In genomic region chr14:11160806-11161450, GRCm38 (mm10) we compare ENCODE assay signal across 9 mouse cellular contexts. TPM values are rescaled to one million over a fixed set of nuclear protein-coding genes. Genes with fewer than 3 reads are reported as not detected.
DNase-seq lines count a peak whose midpoint lies in the region; ATAC-seq and TF ChIP-seq lines count a peak whose summit lies in the region.
"Had no signal": no experiment of that assay in that cellular context is flagged by ENCODE, and none has a peak within 500 bp of the region (broad histone marks: within the 10 kb centered on the region; RNA-seq: fewer than 3 reads in every experiment).

No protein-coding gene starts in this region.

- H3K4me1 ChIP-seq in forebrain, embryonic 13.5 days, result peaks cover 8% of the 10 kb centered on the region
- H3K4me1 ChIP-seq in heart, postnatal 0 days (ENCODE audit: control insufficient read depth, insufficient read depth), result no peaks in the 10 kb centered on the region
- no peaks in the 10 kb centered on the region for H3K4me1 ChIP-seq in liver, embryonic 12.5 days
- no peaks in the 10 kb centered on the region for H3K4me1 ChIP-seq in neural tube, embryonic 11.5 days (ENCODE audit: control insufficient read depth, insufficient read depth, low read length)
- H3K4me1 ChIP-seq in stomach, embryonic 16.5 days (ENCODE audit: control insufficient read depth, insufficient read depth, low read length), result no peaks in the 10 kb centered on the region; the same call in 1 of the 2 replicates

- TF ChIP-seq EP300 in heart, postnatal 0 days (IDR thresholded peaks at IDR 0.05; ENCODE audit: low read depth), result no peak

- H3K4me3 ChIP-seq in forebrain, embryonic 13.5 days, result peak overlapping the region; percentile 58
- peak overlapping the region; percentile 67 for H3K4me3 ChIP-seq in heart, postnatal 0 days (ENCODE audit: low read depth, low read length)
- H3K4me3 ChIP-seq in liver, embryonic 12.5 days, result peak overlapping the region; percentile 60
- peak overlapping the region; percentile 61 for H3K4me3 ChIP-seq in neural tube, embryonic 11.5 days (ENCODE audit: low read depth, low read length)
- H3K4me3 ChIP-seq in stomach, embryonic 16.5 days (replicated peaks; ENCODE audit: low read length), result peak overlapping the region; percentile 79

- peak overlapping the region; percentile 76 for H3K4me2 ChIP-seq in forebrain, embryonic 13.5 days
- peak overlapping the region; percentile 88 for H3K4me2 ChIP-seq in heart, postnatal 0 days (ENCODE audit: low read depth, low read length)
- peak overlapping the region; percentile 75 for H3K4me2 ChIP-seq in liver, embryonic 12.5 days
- H3K4me2 ChIP-seq in neural tube, embryonic 11.5 days (ENCODE audit: low read depth), result peak overlapping the region; percentile 89
- peak overlapping the region; percentile 86 for H3K4me2 ChIP-seq in stomach, embryonic 16.5 days (ENCODE audit: low read depth, low read length)

- H3K9ac ChIP-seq in forebrain, embryonic 13.5 days, result peak overlapping the region; percentile 70
- peak overlapping the region; percentile 59 for H3K9ac ChIP-seq in heart, postnatal 0 days (replicated peaks; ENCODE audit: low read depth, low read length)
- H3K9ac ChIP-seq in liver, embryonic 12.5 days, result peak overlapping the region; percentile 51
- H3K9ac ChIP-seq in neural tube, embryonic 11.5 days (ENCODE audit: low read length), result peak overlapping the region; percentile 69
- peak overlapping the region; percentile 86 for H3K9ac ChIP-seq in stomach, embryonic 16.5 days (ENCODE audit: low read length)

- no peak for TF ChIP-seq CTCF in heart, postnatal 0 days (IDR thresholded peaks at IDR 0.05; ENCODE audit: low read depth)

- peak; percentile 91 for ATAC-seq in forebrain, embryonic 13.5 days
- ATAC-seq in heart, postnatal 0 days (ENCODE audit: insufficient read depth, low read depth), result peak; percentile 85
- ATAC-seq in liver, embryonic 12.5 days, result peak; percentile 67
- ATAC-seq in neural tube, embryonic 11.5 days (ENCODE audit: insufficient read depth, low FRiP score, low TSS enrichment), result peak; percentile 84
- ATAC-seq in stomach, embryonic 16.5 days (ENCODE audit: insufficient read depth, low FRiP score), result peak; percentile 82; the same call in 1 of the 2 replicates

- H3K27ac ChIP-seq in forebrain, embryonic 13.5 days, result no peak overlapping the region
- peak overlapping the region; percentile 61 for H3K27ac ChIP-seq in heart, postnatal 0 days (ENCODE audit: low read depth)
- H3K27ac ChIP-seq in liver, embryonic 12.5 days, result no peak overlapping the region
- H3K27ac ChIP-seq in neural tube, embryonic 11.5 days (ENCODE audit: low read depth, low read length), result no peak overlapping the region
- peak overlapping the region; percentile 74; the same call in 1 of the 2 replicates for H3K27ac ChIP-seq in stomach, embryonic 16.5 days (ENCODE audit: low read length)

- DNase-seq in CD4-positive, CD25-positive, alpha-beta regulatory T cell, adult 2 months (ENCODE audit: low read depth, low spot score), result peak; percentile 80
- DNase-seq in c-Kit-positive CD71-positive TER-119-negative erythroid progenitor cells, embryonic 14.5 days (ENCODE audit: low read depth), result peak; percentile 34
- peak; percentile 83 for DNase-seq in heart, postnatal 0 days (ENCODE audit: low spot score)
- DNase-seq in kidney, postnatal 25 days, result peak; percentile 89 to 95
- peak; percentile 76 for DNase-seq in neural tube, embryonic 11.5 days (ENCODE audit: low spot score)

- H3K36me3 ChIP-seq in forebrain, embryonic 13.5 days (ENCODE audit: poor library complexity, severe bottlenecking), result no peaks in the 10 kb centered on the region
- no peaks in the 10 kb centered on the region for H3K36me3 ChIP-seq in heart, postnatal 0 days (replicated peaks; ENCODE audit: control insufficient read depth, insufficient read depth, low read length)
- no peaks in the 10 kb centered on the region for H3K36me3 ChIP-seq in liver, embryonic 12.5 days
- H3K36me3 ChIP-seq in neural tube, embryonic 11.5 days (ENCODE audit: control insufficient read depth, insufficient read depth, low read length), result no peaks in the 10 kb centered on the region
- H3K36me3 ChIP-seq in stomach, embryonic 16.5 days (ENCODE audit: control insufficient read depth, insufficient read depth, low read length), result no peaks in the 10 kb centered on the region

- no peaks in the 10 kb centered on the region for H3K9me3 ChIP-seq in forebrain, embryonic 13.5 days (replicated peaks)
- no peaks in the 10 kb centered on the region for H3K9me3 ChIP-seq in heart, postnatal 0 days (replicated peaks; ENCODE audit: control insufficient read depth, low read length)
- H3K9me3 ChIP-seq in liver, embryonic 12.5 days (replicated peaks), result no peaks in the 10 kb centered on the region
- H3K9me3 ChIP-seq in neural tube, embryonic 11.5 days (ENCODE audit: control insufficient read depth, low read length), result no peaks in the 10 kb centered on the region
- H3K9me3 ChIP-seq in stomach, embryonic 16.5 days (replicated peaks; ENCODE audit: control insufficient read depth, low read length), result no peaks in the 10 kb centered on the region

- no peaks in the 10 kb centered on the region for H3K27me3 ChIP-seq in forebrain, embryonic 13.5 days
- H3K27me3 ChIP-seq in heart, postnatal 0 days (ENCODE audit: control insufficient read depth, insufficient read depth, low read length), result no peaks in the 10 kb centered on the region
- H3K27me3 ChIP-seq in liver, embryonic 12.5 days (replicated peaks), result no peaks in the 10 kb centered on the region
- H3K27me3 ChIP-seq in neural tube, embryonic 11.5 days (ENCODE audit: control insufficient read depth, insufficient read depth, low read length), result no peaks in the 10 kb centered on the region
- no peaks in the 10 kb centered on the region for H3K27me3 ChIP-seq in stomach, embryonic 16.5 days (ENCODE audit: control insufficient read depth, insufficient read depth, low read length)

- WGBS in forebrain, embryonic 13.5 days, result 8% methylated on average over 17 of the region's 17 CpGs
- 4% methylated on average over 17 of the region's 17 CpGs for WGBS in heart, postnatal 0 days
- 11% methylated on average over 17 of the region's 17 CpGs for WGBS in liver, embryonic 12.5 days (ENCODE audit: insufficient replicate concordance)
- WGBS in neural tube, embryonic 11.5 days, result 13% methylated on average over 17 of the region's 17 CpGs
- 8% methylated on average over 17 of the region's 17 CpGs for WGBS in stomach, embryonic 16.5 days

RNA-seq across cellular contexts. Expression of gene Fhit, which starts 0.9 kb away (rescaled TPM):
- polyA plus RNA-seq in forebrain, embryonic 13.5 days (2015; fragmentation: Nextera tagmentation; extraction: Ambion mirVana), result 4.6 and 6.2 TPM in 2 replicates
- 3.7 and 4.1 TPM in 2 replicates for total RNA-seq in heart, postnatal 0 days (2014; rRNA removed; ENCODE audit: low replicate concordance)
- 4.9 and 5.2 TPM in 2 replicates for polyA plus RNA-seq in heart, postnatal 0 days (2015; fragmentation: Nextera tagmentation; extraction: Ambion mirVana)
- 2.1 and 2.3 TPM in 2 replicates for polyA plus RNA-seq in liver, embryonic 12.5 days (2016; fragmentation: Nextera tagmentation; extraction: Ambion mirVana)
- polyA plus RNA-seq in neural tube, embryonic 11.5 days (2014; fragmentation: Nextera tagmentation; extraction: Ambion mirVana), result 3.2 and 4.5 TPM in 2 replicates
- polyA plus RNA-seq in stomach, embryonic 16.5 days (2015; fragmentation: Nextera tagmentation; extraction: Ambion mirVana), result 7.1 and 8.1 TPM in 2 replicates
- polyA plus RNA-seq: C2C12 had no signal

Comparison
In these comparisons a context has a peak if more than half of its experiments do, and no peak if none do; other contexts are left out.
1. DNase-seq: peak in every context shown above with its lines; median percentile 92 in kidney, postnatal 25 days; 83 in heart, postnatal 0 days; 80 in CD4-positive, CD25-positive, alpha-beta regulatory T cell, adult 2 months; 76 in neural tube, embryonic 11.5 days; 34 in c-Kit-positive CD71-positive TER-119-negative erythroid progenitor cells, embryonic 14.5 days.
2. H3K27ac ChIP-seq: peak in heart, postnatal 0 days (single experiment) and stomach, embryonic 16.5 days (single experiment); none in forebrain, embryonic 13.5 days (single experiment), liver, embryonic 12.5 days (single experiment) and neural tube, embryonic 11.5 days (single experiment).
3. Peak in every context shown above with its lines, with median percentiles within 50 percentile points of each other: ATAC-seq, H3K4me2 ChIP-seq, H3K4me3 ChIP-seq and H3K9ac ChIP-seq.